Mouse (Mus musculus) liver, embryonic 15.5 days (tissue): ENCODE data around the gene Cacnb4. TPM values are rescaled to one million over a fixed set of nuclear protein-coding genes. Genes with fewer than 3 reads are reported as not detected.

Experiments used
- ATAC-seq: fragments of 200-750 bp; cut with Nextera tagmentation; 2 replicates; pipeline ENCODE4 v1.8.0; 2017; ENCODE audit warnings: moderate number of reproducible peaks, mild to moderate bottlenecking, moderate library complexity; ENCODE audit not compliant: insufficient read depth
- H3K27ac ChIP-seq: fragments of 300-500 bp; sonication (generic); replicated peaks from 2 replicates; pipeline ENCODE4 v1.5.1; 2015; ENCODE audit warnings: mild to moderate bottlenecking, inconsistent platforms
- H3K27me3 ChIP-seq: fragments of 300-500 bp; sonication (generic); 2 replicates; pipeline ENCODE4 v1.6.1; 2015; ENCODE audit warnings: mild to moderate bottlenecking, inconsistent platforms
- H3K36me3 ChIP-seq: fragments of 300-500 bp; sonication (generic); replicated peaks from 2 replicates; pipeline ENCODE4 v1.6.1; 2015; ENCODE audit warnings: moderate library complexity, mild to moderate bottlenecking, inconsistent platforms
- H3K4me1 ChIP-seq: fragments of 300-500 bp; sonication (generic); replicated peaks from 2 replicates; pipeline ENCODE4 v1.6.1; 2015; ENCODE audit warnings: inconsistent platforms
- H3K4me2 ChIP-seq: fragments of 300-500 bp; sonication (generic); 2 replicates; pipeline ENCODE4 v1.6.1; 2015; ENCODE audit warnings: moderate library complexity, mild to moderate bottlenecking, inconsistent platforms
- H3K4me3 ChIP-seq: fragments of 300-500 bp; sonication (generic); replicated peaks from 2 replicates; pipeline ENCODE4 v1.5.1; 2015; ENCODE audit warnings: mild to moderate bottlenecking, inconsistent platforms
- H3K9ac ChIP-seq: fragments of 300-500 bp; sonication (generic); 2 replicates; pipeline ENCODE4 v1.6.1; 2015; ENCODE audit warnings: moderate library complexity, mild to moderate bottlenecking, inconsistent platforms
- H3K9me3 ChIP-seq: fragments of 300-500 bp; sonication (generic); replicated peaks from 2 replicates; pipeline ENCODE4 v1.6.1; 2016; ENCODE audit warnings: inconsistent platforms
- WGBS: fragments of 180-500 bp; shearing (Covaris S2); methylation state at CpG from one replicate; pipeline ENCODE4 v1.1.7; 2015; ENCODE audit warnings: mixed read lengths; ENCODE audit not compliant: insufficient replicate concordance; 5-methylcytosine and 5-hydroxymethylcytosine counted together
- polyA plus RNA-seq: library from polyadenylated mRNA; unstranded; fragments of >200 nt; fragmentation: Nextera tagmentation; extraction: Ambion mirVana; gene quantifications from 2 replicates; pipeline ENCODE4 v1.2.1, GENCODE M21; 2015

Cacnb4 gene
- polyA plus RNA-seq, 1 experiment from 2014 or later = 0.20 TPM

DNA sequence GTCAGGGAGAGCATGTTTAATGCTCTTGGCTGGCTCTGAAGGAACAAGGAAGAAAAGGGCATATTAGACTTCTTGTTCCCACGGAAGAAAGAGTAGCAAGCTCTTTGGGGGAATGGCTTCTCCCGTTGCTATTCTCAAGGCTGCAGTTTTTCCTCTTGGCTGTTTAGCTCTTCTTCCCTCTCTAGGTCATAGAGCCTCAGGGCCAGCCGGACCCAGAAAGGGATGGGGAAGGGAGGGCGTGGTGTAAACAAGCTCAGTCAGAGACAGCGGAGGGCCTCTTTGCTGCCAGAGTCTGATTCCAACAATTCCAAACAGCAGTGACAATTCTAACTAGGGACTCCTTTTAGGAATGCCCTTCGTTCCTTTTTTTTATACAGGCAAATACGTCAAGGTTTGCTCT is 290.6 kb downstream of the Cacnb4 start:
- 27% methylated on average over 7 of the region's 7 CpGs for WGBS
- H3K9me3 ChIP-seq = no peaks in the 10 kb centered on the region
- no peaks in the 10 kb centered on the region for H3K27me3 ChIP-seq
- H3K4me2 ChIP-seq = no peak overlapping the region
- ATAC-seq = no peak
- no peak overlapping the region for H3K27ac ChIP-seq
- no peaks in the 10 kb centered on the region for H3K36me3 ChIP-seq
- no peak overlapping the region for H3K4me3 ChIP-seq
- no peak overlapping the region for H3K9ac ChIP-seq
- H3K4me1 ChIP-seq = 0 out of 2 replicates have a peak, but pooled peaks cover 5% of the 10 kb centered on the region

DNA sequence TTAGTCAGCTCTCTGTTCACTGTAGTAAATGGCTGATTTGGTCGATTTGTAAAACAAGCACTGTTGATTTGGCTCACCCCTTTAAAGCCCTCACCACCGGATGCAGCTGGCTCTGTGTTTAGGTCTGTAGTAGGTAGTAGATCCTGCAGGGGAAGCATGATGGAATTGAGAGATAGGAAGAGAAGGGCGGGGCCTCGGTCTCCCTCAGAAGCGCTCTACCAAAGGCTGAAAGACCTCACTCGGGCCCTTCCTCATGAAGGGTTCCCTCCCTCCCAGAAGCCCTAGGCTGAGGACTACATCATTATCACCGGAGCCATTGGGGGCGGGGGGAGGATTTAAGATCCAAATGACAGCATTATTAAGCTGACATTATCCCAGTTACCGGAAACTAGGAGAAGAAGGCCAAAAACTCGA is 297.8 kb downstream of the Cacnb4 start:
- Histone ChIP-seq H3K9ac (no peak overlapping the region), H3K27me3 (no peaks in the 10 kb centered on the region), H3K4me3 (peak overlapping the region; percentile 27), H3K4me2 (peak overlapping the region; percentile 55), H3K4me1 (peaks cover 9% of the 10 kb centered on the region), H3K9me3 (no peaks in the 10 kb centered on the region), H3K27ac (no peak overlapping the region), H3K36me3 (no peaks in the 10 kb centered on the region)
- peak; percentile 80 for ATAC-seq
- WGBS = 37% methylated on average over 10 of the region's 10 CpGs

DNA sequence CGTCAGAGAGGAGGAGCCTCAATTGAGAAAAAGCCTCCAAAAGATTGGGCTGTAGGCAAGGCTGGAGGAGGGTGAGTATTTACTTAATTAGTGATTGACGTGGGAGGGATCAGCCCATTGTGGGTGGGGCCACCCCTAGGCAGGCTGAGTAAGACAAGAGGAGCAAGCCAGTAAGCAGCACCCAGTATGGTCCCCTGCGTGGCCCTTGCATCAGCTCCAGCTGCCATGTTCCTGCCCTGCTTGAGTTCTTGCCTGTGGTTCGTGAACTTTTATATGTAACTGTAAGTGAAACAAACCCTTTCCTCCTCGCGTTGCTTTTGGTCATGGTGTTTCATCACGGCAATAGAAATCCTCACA is 298.2 kb downstream of the Cacnb4 start, which contains the start of gene Neb:
Neb (minus strand) TSS at position 27 of the 357 bp plus-strand sequence.
- Histone ChIP-seq H3K27ac (no peak within 1 kb of the TSS), H3K4me3 (peak within 1 kb of the TSS; percentile 27), H3K4me1 (peaks cover 9% of the 10 kb centered on the region), H3K9me3 (no peaks in the 10 kb centered on the region), H3K36me3 (no peaks in the 10 kb centered on the region), H3K4me2 (peak within 1 kb of the TSS; percentile 55), H3K27me3 (no peaks in the 10 kb centered on the region), H3K9ac (no peak within 1 kb of the TSS)
- ATAC-seq = peak; percentile 96
- WGBS = 38% methylated on average over 7 of the region's 7 CpGs

Other genes with a start within 250 kb of the Cacnb4 start
- gene Stam2, start 65.5 kb upstream of the Cacnb4 start, polyA plus RNA-seq = 8.3 and 9.0 TPM in 2 replicates
- gene Fmnl2, start 181.0 kb upstream of the Cacnb4 start, polyA plus RNA-seq = 0.46 and 0.70 TPM in 2 replicates